ENCODE assay signal across 8 mouse cellular contexts in genomic region chr12:73908274-73909012, GRCm38 (mm10). TPM values are rescaled to one million over a fixed set of nuclear protein-coding genes. Genes with fewer than 3 reads are reported as not detected.
DNase-seq lines count a peak whose midpoint lies in the region; ATAC-seq lines count a peak whose summit lies in the region.

No protein-coding gene starts in this region.

- H3K9me3 ChIP-seq in intestine, embryonic 14.5 days (ENCODE audit: control insufficient read depth, low read length), result no peaks in the 10 kb centered on the region

- peak overlapping the region; percentile 96 for H3K4me3 ChIP-seq in intestine, embryonic 14.5 days (ENCODE audit: low read depth, low read length)

- peaks cover 16% of the 10 kb centered on the region for H3K4me1 ChIP-seq in intestine, embryonic 14.5 days (replicated peaks; ENCODE audit: control insufficient read depth, insufficient read depth, low read length)

- H3K4me2 ChIP-seq in intestine, embryonic 14.5 days (ENCODE audit: low read length), result peak overlapping the region; percentile 58

- peak overlapping the region; percentile 99 for H3K9ac ChIP-seq in intestine, embryonic 14.5 days (ENCODE audit: low read length)

- no peaks in the 10 kb centered on the region for H3K36me3 ChIP-seq in intestine, embryonic 14.5 days (ENCODE audit: control insufficient read depth, insufficient read depth, low read length)

- under 1% methylated on average over 67 of the region's 76 CpGs for WGBS in intestine, embryonic 14.5 days

- H3K27ac ChIP-seq in intestine, embryonic 14.5 days (ENCODE audit: low read depth), result peak overlapping the region; percentile 99

- no peaks in the 10 kb centered on the region for H3K27me3 ChIP-seq in intestine, embryonic 14.5 days (replicated peaks; ENCODE audit: control insufficient read depth, insufficient read depth, low read length)

- DNase-seq in adrenal gland, adult 18-20 months (ENCODE audit: low spot score in 2 of 2), result peak; percentile 61 to 67
- DNase-seq in gastrocnemius, postnatal 14 days, result peak; percentile 69
- DNase-seq in intestine, embryonic 14.5 days (ENCODE audit: low spot score), result peak; percentile 81
- peak; percentile 31 to 52 for DNase-seq in left cerebral cortex, postnatal 25 days (ENCODE audit: low spot score in 2 of 2)
- peak; percentile 7 to 17 for DNase-seq in right cerebral cortex, postnatal 36 days (ENCODE audit: low spot score in 2 of 2)

- intact Hi-C loops in gastrocnemius, postnatal 14 days (cut with DNase I; ENCODE audit: low total_unique reads), result no loop called here
- intact Hi-C loops in left cerebral cortex, postnatal 25 days (cut with DNase I), result loop anchor here (2.0 to 10.0 kb wide), 2 partner anchors 114 to 344 kb away; no protein-coding TSS in a partner anchor

- ATAC-seq in common myeloid progenitor, adult 5-6 weeks (replicated peaks; ENCODE audit: low read depth, poor library complexity, severe bottlenecking), result peak; percentile 17
- peak; percentile 70 for ATAC-seq in intestine, embryonic 14.5 days (replicated peaks; ENCODE audit: low FRiP score, low TSS enrichment, low read depth)
- ATAC-seq in megakaryocyte progenitor cell, adult 5-6 weeks (replicated peaks; ENCODE audit: poor library complexity), result peak; percentile 23
- ATAC-seq in erythroid progenitor cell, adult 5-6 weeks (replicated peaks; ENCODE audit: low FRiP score, poor library complexity, severe bottlenecking), result no peak

RNA-seq across cellular contexts. Expression of gene Hif1a, which starts 7.3 kb away (rescaled TPM):
- 10 to 100 TPM; 52.9 to 66.1 TPM for total RNA-seq in adrenal gland, adult 18-20 months (2021)
- 52.3 and 59.7 TPM in 2 replicates for total RNA-seq in common myeloid progenitor, adult 5-6 weeks (2017)
- 10 to 100 TPM; 20.9 to 21.3 TPM for total RNA-seq in gastrocnemius, postnatal 14 days (2021)
- polyA plus RNA-seq in intestine, embryonic 14.5 days (2014; fragmentation: Nextera tagmentation; extraction: Ambion mirVana), result 79.3 and 82.6 TPM in 2 replicates
- 10 to 100 TPM; 56.7 to 58.9 TPM for total RNA-seq in left cerebral cortex, postnatal 25 days (2021)
- 62.5 and 65.0 TPM in 2 replicates for total RNA-seq in megakaryocyte progenitor cell, adult 5-6 weeks (2015)
- total RNA-seq in megakaryocyte progenitor cell, adult 5-6 weeks (2017), result 67.8 and 69.3 TPM in 2 replicates
- 13.3 and 21.8 TPM in 2 replicates for total RNA-seq in erythroid progenitor cell, adult 5-6 weeks (2015; ENCODE audit: low replicate concordance)
- total RNA-seq in erythroid progenitor cell, adult 5-6 weeks (2017; ENCODE audit: low replicate concordance), result 14.8 and 23.3 TPM in 2 replicates

RNA-seq across cellular contexts. Expression of gene Gm49321, which starts 29.0 kb away (rescaled TPM):
- 1 to 10 TPM; 6.5 to 9.2 TPM for total RNA-seq in adrenal gland, adult 18-20 months (2021)
- not detected in 2 replicates for total RNA-seq in common myeloid progenitor, adult 5-6 weeks (2017)
- 1 to 10 TPM; 1.3 to 2.5 TPM for total RNA-seq in gastrocnemius, postnatal 14 days (2021)
- polyA plus RNA-seq in intestine, embryonic 14.5 days (2014; fragmentation: Nextera tagmentation; extraction: Ambion mirVana), result 9.4 and 12.8 TPM in 2 replicates
- total RNA-seq in left cerebral cortex, postnatal 25 days (2021), result 10 to 100 TPM; 11.8 to 16.9 TPM
- total RNA-seq in megakaryocyte progenitor cell, adult 5-6 weeks (2015), result 1.5 and 4.2 TPM in 2 replicates
- not detected in 2 replicates for total RNA-seq in megakaryocyte progenitor cell, adult 5-6 weeks (2017)
- not detected in 2 replicates for total RNA-seq in erythroid progenitor cell, adult 5-6 weeks (2015; ENCODE audit: low replicate concordance)
- not detected in 2 replicates for total RNA-seq in erythroid progenitor cell, adult 5-6 weeks (2017; ENCODE audit: low replicate concordance)

RNA-seq across cellular contexts. Expression of gene Snapc1, which starts 55.8 kb away (rescaled TPM):
- 10 to 100 TPM; 22.6 to 25.0 TPM for total RNA-seq in adrenal gland, adult 18-20 months (2021)
- total RNA-seq in common myeloid progenitor, adult 5-6 weeks (2017), result 17.1 and 32.0 TPM in 2 replicates
- 1 to 10 TPM; 3.6 to 5.0 TPM for total RNA-seq in gastrocnemius, postnatal 14 days (2021)
- polyA plus RNA-seq in intestine, embryonic 14.5 days (2014; fragmentation: Nextera tagmentation; extraction: Ambion mirVana), result 14.6 and 20.2 TPM in 2 replicates
- total RNA-seq in left cerebral cortex, postnatal 25 days (2021), result 10 to 100 TPM; 40.6 to 43.2 TPM
- total RNA-seq in megakaryocyte progenitor cell, adult 5-6 weeks (2015), result 6.4 and 8.7 TPM in 2 replicates
- total RNA-seq in megakaryocyte progenitor cell, adult 5-6 weeks (2017), result 13.4 and 13.5 TPM in 2 replicates
- total RNA-seq in erythroid progenitor cell, adult 5-6 weeks (2015; ENCODE audit: low replicate concordance), result 0.36 and 1.3 TPM in 2 replicates
- total RNA-seq in erythroid progenitor cell, adult 5-6 weeks (2017; ENCODE audit: low replicate concordance), result 0.38 and 1.2 TPM in 2 replicates

Comparison
In these comparisons a context has a peak if more than half of its experiments do, and no peak if none do; other contexts are left out.
1. DNase-seq: peak in every context shown above with its lines; median percentile 81 in intestine, embryonic 14.5 days; 69 in gastrocnemius, postnatal 14 days; 64 in adrenal gland, adult 18-20 months; 42 in left cerebral cortex, postnatal 25 days; 12 in right cerebral cortex, postnatal 36 days.